8 mouse cellular contexts compared by ENCODE assay signal in genomic region chr11:73235990-73236701, GRCm38 (mm10). TPM values are rescaled to one million over a fixed set of nuclear protein-coding genes. Genes with fewer than 3 reads are reported as not detected.
DNase-seq lines count a peak whose midpoint lies in the region; ATAC-seq and TF ChIP-seq lines count a peak whose summit lies in the region.

No protein-coding gene starts in this region.

- no peak for TF ChIP-seq CTCF in embryonic fibroblast, embryonic 13.5 days (IDR thresholded peaks at IDR 0.05; ENCODE audit: borderline replicate concordance, insufficient read depth, low read length)

- 36% methylated on average over 5 of the region's 5 CpGs for WGBS in liver, embryonic 11.5 days
- WGBS in forebrain, embryonic 11.5 days, result 50% methylated on average over 5 of the region's 5 CpGs

- H3K36me3 ChIP-seq in liver, embryonic 11.5 days (ENCODE audit: control insufficient read depth, insufficient read depth, low read length), result no peaks in the 10 kb centered on the region
- no peaks in the 10 kb centered on the region for H3K36me3 ChIP-seq in forebrain, embryonic 11.5 days (ENCODE audit: control insufficient read depth, insufficient read depth, low read length)

- ATAC-seq in liver, embryonic 11.5 days (replicated peaks; ENCODE audit: low FRiP score), result no peak
- ATAC-seq in inflammation-experienced regulatory T-cells, adult 6 months, result no peak
- ATAC-seq in forebrain, embryonic 11.5 days (replicated peaks; ENCODE audit: low FRiP score), result no peak

- peak; percentile 35 for DNase-seq in liver
- no peak for DNase-seq in liver, embryonic 11.5 days (ENCODE audit: low spot score)
- peak; percentile 85 for DNase-seq in heart, postnatal 4 days
- DNase-seq in lung, postnatal 10 days, result peak; percentile 73
- no peak for DNase-seq in forebrain, embryonic 11.5 days (ENCODE audit: low spot score)
- DNase-seq in retina, embryonic 14.5 days (ENCODE audit: low spot score), result no peak

- H3K9ac ChIP-seq in liver, embryonic 11.5 days (ENCODE audit: low read depth, low read length), result no peak overlapping the region
- no peak overlapping the region for H3K9ac ChIP-seq in forebrain, embryonic 11.5 days (ENCODE audit: low read length)

- no peak overlapping the region for H3K27ac ChIP-seq in liver, embryonic 11.5 days (ENCODE audit: low read depth, low read length)
- H3K27ac ChIP-seq in embryonic fibroblast, embryonic 13.5 days (ENCODE audit: insufficient read depth, low read length), result peak overlapping the region; percentile 63
- no peak overlapping the region for H3K27ac ChIP-seq in forebrain, embryonic 11.5 days (ENCODE audit: low read depth, low read length)

- no peak overlapping the region for H3K4me2 ChIP-seq in liver, embryonic 11.5 days
- H3K4me2 ChIP-seq in forebrain, embryonic 11.5 days (ENCODE audit: low read depth, low read length, severe bottlenecking), result no peak overlapping the region

- no peaks in the 10 kb centered on the region for H3K27me3 ChIP-seq in liver, embryonic 11.5 days (replicated peaks; ENCODE audit: control insufficient read depth, insufficient read depth, low read length)
- H3K27me3 ChIP-seq in forebrain, embryonic 11.5 days (ENCODE audit: control insufficient read depth, insufficient read depth, low read length), result no peaks in the 10 kb centered on the region

- H3K4me1 ChIP-seq in liver, embryonic 11.5 days (replicated peaks; ENCODE audit: control insufficient read depth, insufficient read depth, low read length), result no peaks in the 10 kb centered on the region
- H3K4me1 ChIP-seq in embryonic fibroblast, embryonic 13.5 days (ENCODE audit: control insufficient read depth, insufficient read depth, low read length), result peaks cover 10% of the 10 kb centered on the region; the same call in 1 of the 2 replicates
- H3K4me1 ChIP-seq in forebrain, embryonic 11.5 days (replicated peaks; ENCODE audit: control insufficient read depth, insufficient read depth, low read length), result no peaks in the 10 kb centered on the region

- no peak for TF ChIP-seq POLR2A in embryonic fibroblast, embryonic 13.5 days (IDR thresholded peaks at IDR 0.05; ENCODE audit: low read depth, low read length)

- no peaks in the 10 kb centered on the region for H3K9me3 ChIP-seq in liver, embryonic 11.5 days (ENCODE audit: control insufficient read depth, low read length)
- no peaks in the 10 kb centered on the region for H3K9me3 ChIP-seq in forebrain, embryonic 11.5 days (ENCODE audit: control insufficient read depth, low read length)

- no peak overlapping the region for H3K4me3 ChIP-seq in liver, embryonic 11.5 days (ENCODE audit: low read depth, low read length)
- H3K4me3 ChIP-seq in embryonic fibroblast, embryonic 13.5 days (ENCODE audit: insufficient read depth, low read length), result no peak overlapping the region
- no peak overlapping the region for H3K4me3 ChIP-seq in forebrain, embryonic 11.5 days (ENCODE audit: low read depth, low read length)

RNA-seq across cellular contexts. Expression of gene Trpv1, which starts 2.1 kb away (rescaled TPM):
- not detected in 2 replicates for polyA plus RNA-seq in liver, embryonic 11.5 days (2014; fragmentation: Nextera tagmentation; extraction: Ambion mirVana)
- not detected in 2 replicates for polyA plus RNA-seq in embryonic fibroblast, embryonic 13.5 days (2011; ENCODE audit: insufficient read length, low read depth, missing spikeins)
- total RNA-seq in heart, postnatal 4 days (2021), result not detected
- not detected for polyA plus RNA-seq in inflammation-experienced regulatory T-cells, adult 6 months (2017; shearing (Covaris generic))
- polyA plus RNA-seq in forebrain, embryonic 11.5 days (2014; fragmentation: Nextera tagmentation; extraction: Ambion mirVana), result not detected in 2 replicates

RNA-seq across cellular contexts. Expression of gene Trpv3, which starts 31.0 kb away (rescaled TPM):
- 0.04 TPM in 1 of 2 replicates, not detected in the other for polyA plus RNA-seq in liver, embryonic 11.5 days (2014; fragmentation: Nextera tagmentation; extraction: Ambion mirVana)
- polyA plus RNA-seq in embryonic fibroblast, embryonic 13.5 days (2011; ENCODE audit: insufficient read length, low read depth, missing spikeins), result not detected in 2 replicates
- under 1 TPM; 0.07 to 0.10 TPM for total RNA-seq in heart, postnatal 4 days (2021)
- not detected for polyA plus RNA-seq in inflammation-experienced regulatory T-cells, adult 6 months (2017; shearing (Covaris generic))
- not detected in 2 replicates for polyA plus RNA-seq in forebrain, embryonic 11.5 days (2014; fragmentation: Nextera tagmentation; extraction: Ambion mirVana)

RNA-seq across cellular contexts. Expression of gene Shpk, which starts 36.9 kb away (rescaled TPM):
- polyA plus RNA-seq in liver, embryonic 11.5 days (2014; fragmentation: Nextera tagmentation; extraction: Ambion mirVana), result 2.6 and 2.7 TPM in 2 replicates
- 2.2 and 2.4 TPM in 2 replicates for polyA plus RNA-seq in embryonic fibroblast, embryonic 13.5 days (2011; ENCODE audit: insufficient read length, low read depth, missing spikeins)
- 1 to 10 TPM in 1 of 2 experiments, under 1 TPM in 1; 0.95 to 1.1 TPM for total RNA-seq in heart, postnatal 4 days (2021)
- 1 to 10 TPM; 1.7 to 3.3 (median 2.7) TPM for polyA plus RNA-seq in inflammation-experienced regulatory T-cells, adult 6 months (2017; shearing (Covaris generic))
- 0.72 and 1.0 TPM in 2 replicates for polyA plus RNA-seq in forebrain, embryonic 11.5 days (2014; fragmentation: Nextera tagmentation; extraction: Ambion mirVana)

RNA-seq across cellular contexts. Expression of gene Ctns, which starts 37.3 kb away (rescaled TPM):
- 11.7 and 12.3 TPM in 2 replicates for polyA plus RNA-seq in liver, embryonic 11.5 days (2014; fragmentation: Nextera tagmentation; extraction: Ambion mirVana)
- polyA plus RNA-seq in embryonic fibroblast, embryonic 13.5 days (2011; ENCODE audit: insufficient read length, low read depth, missing spikeins), result 17.9 and 22.1 TPM in 2 replicates
- total RNA-seq in heart, postnatal 4 days (2021), result 1 to 10 TPM; 8.4 to 8.7 TPM
- 10 to 100 TPM in 2 of 3 experiments, 1 to 10 TPM in 1; 7.4 to 11.4 (median 11.3) TPM for polyA plus RNA-seq in inflammation-experienced regulatory T-cells, adult 6 months (2017; shearing (Covaris generic))
- 19.7 and 19.8 TPM in 2 replicates for polyA plus RNA-seq in forebrain, embryonic 11.5 days (2014; fragmentation: Nextera tagmentation; extraction: Ambion mirVana)

RNA-seq across cellular contexts. Expression of gene Tax1bp3, which starts 59.3 kb away (rescaled TPM):
- 81.1 and 85.3 TPM in 2 replicates for polyA plus RNA-seq in liver, embryonic 11.5 days (2014; fragmentation: Nextera tagmentation; extraction: Ambion mirVana)
- polyA plus RNA-seq in embryonic fibroblast, embryonic 13.5 days (2011; ENCODE audit: insufficient read length, low read depth, missing spikeins), result 129 and 131 TPM in 2 replicates
- total RNA-seq in heart, postnatal 4 days (2021), result 100 to 1,000 TPM; 109 to 112 TPM
- polyA plus RNA-seq in inflammation-experienced regulatory T-cells, adult 6 months (2017; shearing (Covaris generic)), result 10 to 100 TPM; 20.9 to 43.7 (median 25.2) TPM
- polyA plus RNA-seq in forebrain, embryonic 11.5 days (2014; fragmentation: Nextera tagmentation; extraction: Ambion mirVana), result 157 and 171 TPM in 2 replicates

Comparison
In these comparisons a context has a peak if more than half of its experiments do, and no peak if none do; other contexts are left out.
1. DNase-seq: peak in liver (single experiment), heart, postnatal 4 days (single experiment) and lung, postnatal 10 days (single experiment); none in liver, embryonic 11.5 days (single experiment), forebrain, embryonic 11.5 days (single experiment) and retina, embryonic 14.5 days (single experiment).